In genomic region chr8:105959350-105959749, GRCm38 (mm10) we compare ENCODE assay signal across 10 mouse cellular contexts. TPM values are rescaled to one million over a fixed set of nuclear protein-coding genes. Genes with fewer than 3 reads are reported as not detected.
DNase-seq lines count a peak whose midpoint lies in the region; ATAC-seq lines count a peak whose summit lies in the region.
"Had no signal": no experiment of that assay in that cellular context is flagged by ENCODE, and none has a peak within 500 bp of the region (broad histone marks: within the 10 kb centered on the region; RNA-seq: fewer than 3 reads in every experiment).

No protein-coding gene starts in this region.

- WGBS in embryonic facial prominence, embryonic 14.5 days: 73% methylated on average over 7 of the region's 7 CpGs
- 90% methylated on average over 7 of the region's 7 CpGs for WGBS in embryonic facial prominence, embryonic 10.5 days

- H3K4me1 ChIP-seq in embryonic facial prominence, embryonic 14.5 days (ENCODE audit: control insufficient read depth, insufficient read depth, low read length): peaks cover 6% of the 10 kb centered on the region; the same call in 1 of the 2 replicates
- peaks cover 15% of the 10 kb centered on the region for H3K4me1 ChIP-seq in embryonic facial prominence, embryonic 10.5 days

- peak; percentile 38; the same call in 1 of the 2 replicates for ATAC-seq in embryonic facial prominence, embryonic 14.5 days (ENCODE audit: low read depth)
- peak; percentile 67 for ATAC-seq in cerebellum, adult (ENCODE audit: insufficient number of reproducible peaks, low FRiP score, low TSS enrichment)

- no peak overlapping the region for H3K9ac ChIP-seq in embryonic facial prominence, embryonic 14.5 days (ENCODE audit: low read depth, low read length)

- H3K36me3 ChIP-seq in embryonic facial prominence, embryonic 14.5 days (ENCODE audit: control insufficient read depth, insufficient read depth, low read length): peaks cover 51% of the 10 kb centered on the region
- H3K36me3 ChIP-seq in embryonic facial prominence, embryonic 10.5 days (replicated peaks): peaks cover 64% of the 10 kb centered on the region

- no peaks in the 10 kb centered on the region for H3K9me3 ChIP-seq in embryonic facial prominence, embryonic 14.5 days (ENCODE audit: control insufficient read depth, low read length)
- H3K9me3 ChIP-seq in embryonic facial prominence, embryonic 10.5 days: no peaks in the 10 kb centered on the region
- H3K9me3 ChIP-seq: megakaryocyte, embryonic 14.5 days had no signal

- H3K4me2 ChIP-seq in embryonic facial prominence, embryonic 14.5 days (ENCODE audit: low read depth, low read length): no peak overlapping the region

- no peak overlapping the region for H3K4me3 ChIP-seq in embryonic facial prominence, embryonic 14.5 days (ENCODE audit: low read depth, low read length)
- H3K4me3 ChIP-seq in embryonic facial prominence, embryonic 10.5 days: no peak overlapping the region
- H3K4me3 ChIP-seq: megakaryocyte, embryonic 14.5 days had no signal

- H3K27ac ChIP-seq in embryonic facial prominence, embryonic 14.5 days (replicated peaks; ENCODE audit: low read depth, low read length): no peak overlapping the region
- no peak overlapping the region for H3K27ac ChIP-seq in embryonic facial prominence, embryonic 10.5 days (replicated peaks)

- DNase-seq in embryonic facial prominence, embryonic 14.5 days (ENCODE audit: low spot score): peak; percentile 56
- DNase-seq in embryonic facial prominence, embryonic 10.5 days (ENCODE audit: low spot score): no peak
- peak; percentile 64 for DNase-seq in heart, postnatal 4 days
- peak; percentile 45 to 73 for DNase-seq in lung, postnatal 4 days
- no peak for DNase-seq in thymus, postnatal 25 days
- no peak for DNase-seq in Muller cell, postnatal 12 days (ENCODE audit: inconsistent ontology term)
- DNase-seq in left cerebral cortex, adult 9 months (ENCODE audit: low spot score in 2 of 2): no peak

- no peaks in the 10 kb centered on the region for H3K27me3 ChIP-seq in embryonic facial prominence, embryonic 14.5 days (replicated peaks; ENCODE audit: control insufficient read depth, insufficient read depth, low read length)
- peaks cover 2% of the 10 kb centered on the region; the same call in 1 of the 2 replicates for H3K27me3 ChIP-seq in embryonic facial prominence, embryonic 10.5 days (replicated peaks; ENCODE audit: low read depth, poor library complexity, severe bottlenecking)

RNA-seq across cellular contexts. Expression of gene Slc12a4, which starts 6.5 kb away (rescaled TPM):
- polyA plus RNA-seq in embryonic facial prominence, embryonic 14.5 days (2014; fragmentation: Nextera tagmentation; extraction: Ambion mirVana): 42.8 and 43.9 TPM in 2 replicates
- 31.0 and 33.9 TPM in 2 replicates for polyA plus RNA-seq in embryonic facial prominence, embryonic 10.5 days (2016; fragmentation: Nextera tagmentation; extraction: Ambion mirVana)
- total RNA-seq in heart, postnatal 4 days (2021): 10 to 100 TPM; 62.4 to 65.8 TPM

RNA-seq across cellular contexts. Expression of gene Lcat, which starts 16.2 kb away (rescaled TPM):
- 1.7 and 1.8 TPM in 2 replicates for polyA plus RNA-seq in embryonic facial prominence, embryonic 14.5 days (2014; fragmentation: Nextera tagmentation; extraction: Ambion mirVana)
- 1.7 and 2.4 TPM in 2 replicates for polyA plus RNA-seq in embryonic facial prominence, embryonic 10.5 days (2016; fragmentation: Nextera tagmentation; extraction: Ambion mirVana)
- 1 to 10 TPM; 1.4 to 1.7 TPM for total RNA-seq in heart, postnatal 4 days (2021)

RNA-seq across cellular contexts. Expression of gene Dpep3, which starts 19.9 kb away (rescaled TPM):
- not detected in 2 replicates for polyA plus RNA-seq in embryonic facial prominence, embryonic 14.5 days (2014; fragmentation: Nextera tagmentation; extraction: Ambion mirVana)
- not detected in 2 replicates for polyA plus RNA-seq in embryonic facial prominence, embryonic 10.5 days (2016; fragmentation: Nextera tagmentation; extraction: Ambion mirVana)
- not detected for total RNA-seq in heart, postnatal 4 days (2021)
- total RNA-seq: adrenal gland, adult 18-20 months had no signal

RNA-seq across cellular contexts. Expression of gene Psmb10, which starts 21.1 kb away (rescaled TPM):
- 35.9 and 37.3 TPM in 2 replicates for polyA plus RNA-seq in embryonic facial prominence, embryonic 14.5 days (2014; fragmentation: Nextera tagmentation; extraction: Ambion mirVana)
- polyA plus RNA-seq in embryonic facial prominence, embryonic 10.5 days (2016; fragmentation: Nextera tagmentation; extraction: Ambion mirVana): 30.5 and 36.8 TPM in 2 replicates
- total RNA-seq in heart, postnatal 4 days (2021): 10 to 100 TPM; 85.4 to 94.0 TPM

RNA-seq across cellular contexts. Expression of gene Ctrl, which starts 25.7 kb away (rescaled TPM):
- polyA plus RNA-seq in embryonic facial prominence, embryonic 14.5 days (2014; fragmentation: Nextera tagmentation; extraction: Ambion mirVana): 0.57 and 1.1 TPM in 2 replicates
- 1.9 and 2.2 TPM in 2 replicates for polyA plus RNA-seq in embryonic facial prominence, embryonic 10.5 days (2016; fragmentation: Nextera tagmentation; extraction: Ambion mirVana)
- total RNA-seq in heart, postnatal 4 days (2021): under 1 TPM in 1 of 2 experiments, not detected in 1; 0.32 TPM

Comparison
In these comparisons a context has a peak if more than half of its experiments do, and no peak if none do; other contexts are left out.
1. DNase-seq: peak in embryonic facial prominence, embryonic 14.5 days (single experiment), heart, postnatal 4 days (single experiment) and lung, postnatal 4 days (2 of 2); none in embryonic facial prominence, embryonic 10.5 days (single experiment), thymus, postnatal 25 days (single experiment), Muller cell, postnatal 12 days (single experiment) and left cerebral cortex, adult 9 months (0 of 2).